Mouse (Mus musculus) cerebellum, adult 11-12 months (tissue): ENCODE measurements around the gene Patl1.
"Not testable (repeated sequence)": the region's sequence is repeated elsewhere in the genome, so short reads cannot be mapped to it uniquely, and the experiment has no call there.

Experiments used
- DNase-seq: peaks from one replicate; pipeline ENCODE4 v3.0.0; 2022

The Patl1 gene

DNA sequence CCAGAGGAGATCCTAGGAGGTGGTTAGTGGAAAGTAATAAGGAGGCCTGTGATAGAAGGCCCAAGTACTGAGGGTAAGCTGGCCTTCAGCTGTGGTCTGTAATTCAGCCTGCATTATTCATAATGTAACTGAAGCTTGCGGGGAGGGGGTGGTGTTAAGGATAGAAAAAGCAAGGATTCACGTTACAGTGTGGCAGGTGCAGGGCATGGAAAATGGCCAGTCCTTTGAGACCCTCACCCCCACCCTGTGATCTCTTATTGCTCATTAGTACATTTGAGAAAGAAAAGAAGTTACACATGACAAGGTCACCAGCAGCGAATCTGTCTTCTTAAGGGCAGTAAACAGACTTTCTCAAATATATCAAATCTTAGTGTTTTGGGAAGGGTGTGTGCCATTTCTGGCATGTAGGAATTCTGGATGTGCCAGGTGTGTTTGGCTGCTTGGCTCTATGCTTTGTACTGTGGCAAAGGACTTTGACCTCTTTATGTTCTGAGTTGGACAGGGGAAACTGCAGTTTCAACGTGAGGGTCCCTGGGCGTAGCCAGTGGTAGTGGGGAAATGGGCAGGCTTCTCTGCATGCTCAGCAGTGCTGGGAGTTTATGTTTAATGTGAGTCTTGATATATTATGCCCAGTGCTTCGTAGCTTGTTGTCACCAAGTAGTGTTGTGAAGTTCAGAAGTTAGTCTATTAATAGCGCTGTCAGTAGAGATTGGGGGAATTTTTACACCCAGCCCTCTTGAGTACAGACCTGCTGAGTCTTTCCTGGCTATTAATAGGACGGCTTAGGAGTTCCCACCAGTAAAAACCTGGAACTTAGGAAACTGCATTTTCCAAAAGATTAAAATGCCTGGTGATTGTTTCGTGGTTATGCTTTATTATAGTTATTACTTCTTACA lies 57.2 kb downstream of the Patl1 start:
- DNase-seq = no peak

- DNase-seq = no peak
Observed at GRCm38 (mm10) chr19:11973511-11974222, 61.5 kb downstream of the Patl1 start.

GRCm38 (mm10) chr19:11974223-11974540 lies 62.0 kb downstream of the Patl1 start:
- DNase-seq = no peak

- no peak for DNase-seq
Observed at GRCm38 (mm10) chr19:11975683-11976082, 63.5 kb downstream of the Patl1 start.

DNA sequence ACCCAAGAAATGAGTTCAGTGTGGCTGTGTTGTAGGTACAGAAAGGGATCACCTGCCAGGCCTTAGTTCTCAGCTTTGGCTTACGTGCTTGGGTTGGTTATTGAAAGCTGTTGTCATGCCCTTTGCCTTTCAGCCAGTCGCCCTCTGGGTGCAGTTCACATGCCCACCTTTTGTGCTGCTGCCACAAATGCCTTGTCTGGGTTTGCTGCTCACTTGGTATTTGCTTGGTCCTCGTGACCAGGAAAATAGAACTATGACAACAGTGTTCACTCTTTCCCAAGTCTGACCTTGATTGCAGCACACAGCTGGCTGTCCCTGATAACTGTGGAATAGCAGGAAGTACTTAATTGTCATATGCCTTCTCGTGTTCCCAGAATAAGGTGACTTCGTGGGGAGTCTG lies 65.2 kb downstream of the Patl1 start:
- DNase-seq = no peak

DNA sequence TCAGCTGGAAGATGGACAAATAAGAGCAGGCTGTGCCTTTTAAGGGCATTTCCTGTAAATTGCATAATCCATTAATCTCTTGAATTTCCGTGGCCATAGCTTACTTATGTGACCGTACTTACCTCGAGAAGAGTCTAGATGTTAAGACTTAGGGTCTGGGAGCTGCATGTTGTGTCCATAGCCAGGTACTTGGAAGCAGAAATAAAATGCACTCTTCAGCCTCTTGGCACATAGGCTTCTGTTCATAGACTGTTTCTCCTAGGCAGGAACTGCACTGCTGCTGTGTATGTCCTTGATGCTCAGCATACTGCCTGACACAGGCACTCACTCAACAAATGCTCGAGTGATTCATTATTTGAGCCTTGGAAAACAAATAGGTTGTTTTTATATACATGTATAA lies 68.3 kb downstream of the Patl1 start:
- DNase-seq = no peak

GRCm38 (mm10) chr19:11984614-11985013 lies 72.4 kb downstream of the Patl1 start:
- not testable (repeated sequence) for DNase-seq

DNA sequence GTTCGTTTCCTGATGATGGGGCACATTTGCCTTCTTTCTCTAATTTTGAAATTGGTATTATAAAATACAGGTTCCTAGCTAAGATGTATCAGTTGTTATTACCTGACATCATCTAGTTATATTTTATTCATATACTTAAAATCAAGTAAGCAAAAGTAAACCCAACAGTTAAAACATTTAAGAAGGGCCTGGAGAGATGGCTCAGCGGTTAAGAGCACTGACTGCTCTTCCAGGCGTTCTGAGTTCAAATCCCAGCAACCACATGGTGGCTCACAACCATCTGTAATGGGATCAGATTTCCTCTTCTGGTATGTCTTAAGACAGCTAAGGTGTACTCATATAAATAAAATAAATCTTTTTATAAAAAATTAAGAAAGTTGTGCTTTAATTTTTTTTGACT lies 75.6 kb downstream of the Patl1 start:
- no peak for DNase-seq

GRCm38 (mm10) chr19:11989334-11989733 lies 77.1 kb downstream of the Patl1 start:
- DNase-seq = no peak

DNA sequence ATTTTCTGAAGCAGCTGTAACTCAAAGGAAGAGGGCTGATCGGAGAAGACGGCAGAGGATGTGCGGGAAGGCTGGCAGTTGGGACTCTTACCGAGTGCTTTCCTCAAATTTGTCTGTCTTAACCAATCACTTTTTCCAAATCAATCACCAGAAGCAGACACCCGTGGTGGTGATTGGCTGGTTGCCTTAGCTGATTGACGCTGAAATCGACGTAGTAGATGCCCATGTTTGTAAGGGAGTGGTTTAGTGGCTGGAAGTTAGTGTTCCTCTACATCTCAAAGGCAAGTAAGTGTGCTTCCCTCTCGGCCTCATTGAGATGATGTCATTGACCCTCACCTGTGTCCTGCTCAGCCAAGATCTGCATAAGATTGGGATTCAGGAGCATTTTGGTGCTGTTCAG lies 79.8 kb downstream of the Patl1 start:
- DNase-seq = no peak

GRCm38 (mm10) chr19:11992441-11993029 lies 80.3 kb downstream of the Patl1 start:
- no peak for DNase-seq
